Mouse (Mus musculus) E14TG2a.4 (cell line): ENCODE data around the gene Hbq1a.

Experiments used
- CTCF ChIP-seq: conservative IDR thresholded peaks from 2 replicates; pipeline ENCODE4 v1.5.1; 2014; ENCODE audit warnings: low read length
- NANOG ChIP-seq: IDR thresholded peaks from 2 replicates; pipeline ENCODE4 v1.6.1; 2014; ENCODE audit warnings: borderline replicate concordance, low read length, mixed read lengths

GRCm38 (mm10) chr11:32267188-32267884 lies 32.5 kb upstream of the Hbq1a start, which contains the start of gene Nprl3:
- no peak for TF ChIP-seq CTCF
- TF ChIP-seq NANOG: no peak
